Mouse (Mus musculus) cerebellum, adult 11 months (tissue): ENCODE data around the gene Cadps2.
A peak's percentile ranks its signal among the peaks of the same experiment; 100 is the strongest.

Source experiments
- DNase-seq: peaks from one replicate; pipeline ENCODE4 v3.0.0; 2022

Gene Cadps2

GRCm38 (mm10) chr6:23839009-23839811 is at the start of gene Cadps2:
Gene Cadps2, minus strand, starts transcription at chr6:23839421.
- peak; percentile 70 for DNase-seq

- no peak for DNase-seq
These were observed 47.2 kb upstream of the Cadps2 start for GRCm38 (mm10) chr6:23886418-23886817.

GRCm38 (mm10) chr6:23876765-23877408 is 37.7 kb upstream of the Cadps2 start:
- no peak for DNase-seq

- DNase-seq = no peak
These were observed 37.1 kb upstream of the Cadps2 start for GRCm38 (mm10) chr6:23876363-23876762.

- DNase-seq = peak; percentile 81
These were observed 34.6 kb upstream of the Cadps2 start for GRCm38 (mm10) chr6:23873812-23874211.

- no peak for DNase-seq
These were observed 34.0 kb upstream of the Cadps2 start for GRCm38 (mm10) chr6:23873231-23873630.

- DNase-seq = no peak
These were observed 30.8 kb upstream of the Cadps2 start for GRCm38 (mm10) chr6:23869971-23870370.

- no peak for DNase-seq
These were observed 27.1 kb upstream of the Cadps2 start for GRCm38 (mm10) chr6:23866298-23866697.

GRCm38 (mm10) chr6:23853464-23853863 is 14.2 kb upstream of the Cadps2 start:
- no peak for DNase-seq

GRCm38 (mm10) chr6:23840001-23840400 is 780 bp upstream of the Cadps2 start:
- peak; percentile 47 for DNase-seq

GRCm38 (mm10) chr6:23838401-23839008 is 716 bp downstream of the Cadps2 start:
- DNase-seq = peak; percentile 47

- no peak for DNase-seq
These were observed 1.6 kb downstream of the Cadps2 start for GRCm38 (mm10) chr6:23837631-23838030.

- no peak for DNase-seq
These were observed 2.1 kb downstream of the Cadps2 start for GRCm38 (mm10) chr6:23837127-23837526.

- DNase-seq = no peak
These were observed 2.5 kb downstream of the Cadps2 start for GRCm38 (mm10) chr6:23836694-23837093.

- DNase-seq = peak; percentile 35
These were observed 3.7 kb downstream of the Cadps2 start for GRCm38 (mm10) chr6:23835552-23835951.

GRCm38 (mm10) chr6:23830741-23831140 is 8.5 kb downstream of the Cadps2 start:
- DNase-seq = no peak

GRCm38 (mm10) chr6:23829338-23829737 is 9.9 kb downstream of the Cadps2 start:
- no peak for DNase-seq

- peak; percentile 52 for DNase-seq
These were observed 17.4 kb downstream of the Cadps2 start for GRCm38 (mm10) chr6:23821819-23822218.

GRCm38 (mm10) chr6:23810087-23810486 is 29.1 kb downstream of the Cadps2 start:
- no peak for DNase-seq

GRCm38 (mm10) chr6:23809344-23809743 is 29.9 kb downstream of the Cadps2 start:
- no peak for DNase-seq

GRCm38 (mm10) chr6:23805333-23805732 is 33.9 kb downstream of the Cadps2 start:
- DNase-seq = no peak

GRCm38 (mm10) chr6:23791822-23792221 is 47.4 kb downstream of the Cadps2 start:
- DNase-seq = no peak

- DNase-seq = peak; percentile 30
These were observed 61.6 kb downstream of the Cadps2 start for GRCm38 (mm10) chr6:23777641-23778040.

- no peak for DNase-seq
These were observed 77.0 kb downstream of the Cadps2 start for GRCm38 (mm10) chr6:23762204-23762603.
